Mouse (Mus musculus): ENCODE measurements around the gene Hcar2.

The Hcar2 gene

GRCm38 (mm10) chr5:123865365-123865764, at the start of gene Hcar2:
TSS of gene Hcar2 (minus strand) at chr5:123865499.
- no peak for DNase-seq (ENCODE audit: low spot score in 2 of 2)

GRCm38 (mm10) chr5:123914852-123915251, 49.6 kb upstream of the Hcar2 start:
- no peak for DNase-seq (ENCODE audit: low spot score in 2 of 2)

- no peak for DNase-seq (ENCODE audit: low spot score in 2 of 2)
Observed at GRCm38 (mm10) chr5:123907631-123907977, 42.3 kb upstream of the Hcar2 start.

- DNase-seq (ENCODE audit: low spot score in 2 of 2): peak; percentile 98 to 99
Observed at GRCm38 (mm10) chr5:123906976-123907630, 41.8 kb upstream of the Hcar2 start, which contains the start of gene Denr. TSS of gene Denr (plus strand) at chr5:123907175.

- no peak for DNase-seq (ENCODE audit: low spot score in 2 of 2)
Observed at GRCm38 (mm10) chr5:123906146-123906975, 41.1 kb upstream of the Hcar2 start.

- no peak for DNase-seq (ENCODE audit: low spot score in 2 of 2)
Observed at GRCm38 (mm10) chr5:123904059-123904672, 38.9 kb upstream of the Hcar2 start.

GRCm38 (mm10) chr5:123897352-123897751, 32.1 kb upstream of the Hcar2 start:
- no peak for DNase-seq (ENCODE audit: low spot score in 2 of 2)

GRCm38 (mm10) chr5:123896395-123896794, 31.1 kb upstream of the Hcar2 start:
- no peak for DNase-seq (ENCODE audit: low spot score in 2 of 2)

GRCm38 (mm10) chr5:123893520-123893919, 28.2 kb upstream of the Hcar2 start:
- DNase-seq (ENCODE audit: low spot score in 2 of 2): no peak

GRCm38 (mm10) chr5:123891669-123892068, 26.4 kb upstream of the Hcar2 start:
- DNase-seq (ENCODE audit: low spot score in 2 of 2): no peak

GRCm38 (mm10) chr5:123890987-123891386, 25.7 kb upstream of the Hcar2 start:
- DNase-seq (ENCODE audit: low spot score in 2 of 2): no peak

GRCm38 (mm10) chr5:123890312-123890711, 25.0 kb upstream of the Hcar2 start:
- no peak for DNase-seq (ENCODE audit: low spot score in 2 of 2)

- no peak for DNase-seq (ENCODE audit: low spot score in 2 of 2)
Observed at GRCm38 (mm10) chr5:123886365-123886764, 21.1 kb upstream of the Hcar2 start.

GRCm38 (mm10) chr5:123884332-123884731, 19.0 kb upstream of the Hcar2 start:
- no peak for DNase-seq (ENCODE audit: low spot score in 2 of 2)

GRCm38 (mm10) chr5:123883891-123884290, 18.6 kb upstream of the Hcar2 start:
- no peak for DNase-seq (ENCODE audit: low spot score in 2 of 2)

GRCm38 (mm10) chr5:123880778-123881177, 15.5 kb upstream of the Hcar2 start:
- DNase-seq (ENCODE audit: low spot score in 2 of 2): no peak

GRCm38 (mm10) chr5:123879928-123880327, 14.6 kb upstream of the Hcar2 start, which contains the start of gene Hcar1:
TSS of gene Hcar1 (minus strand) at chr5:123880020.
- no peak for DNase-seq (ENCODE audit: low spot score in 2 of 2)

- no peak for DNase-seq (ENCODE audit: low spot score in 2 of 2)
Observed at GRCm38 (mm10) chr5:123878056-123878455, 12.8 kb upstream of the Hcar2 start.

- no peak for DNase-seq (ENCODE audit: low spot score in 2 of 2)
Observed at GRCm38 (mm10) chr5:123874177-123874576, 8.9 kb upstream of the Hcar2 start.

- no peak for DNase-seq (ENCODE audit: low spot score in 2 of 2)
Observed at GRCm38 (mm10) chr5:123869615-123870014, 4.3 kb upstream of the Hcar2 start.

GRCm38 (mm10) chr5:123866457-123866856, 1.2 kb upstream of the Hcar2 start:
- DNase-seq (ENCODE audit: low spot score in 2 of 2): no peak

GRCm38 (mm10) chr5:123863934-123864333, 1.4 kb downstream of the Hcar2 start:
- no peak for DNase-seq (ENCODE audit: low spot score in 2 of 2)
